Mouse (Mus musculus): Measurements from ENCODE around the gene Gm32742. TPM values are rescaled to one million over a fixed set of nuclear protein-coding genes. Genes with fewer than 3 reads are reported as not detected.

Gm32742 gene
- polyA plus RNA-seq, 1 experiment: 0.93 TPM

DNA sequence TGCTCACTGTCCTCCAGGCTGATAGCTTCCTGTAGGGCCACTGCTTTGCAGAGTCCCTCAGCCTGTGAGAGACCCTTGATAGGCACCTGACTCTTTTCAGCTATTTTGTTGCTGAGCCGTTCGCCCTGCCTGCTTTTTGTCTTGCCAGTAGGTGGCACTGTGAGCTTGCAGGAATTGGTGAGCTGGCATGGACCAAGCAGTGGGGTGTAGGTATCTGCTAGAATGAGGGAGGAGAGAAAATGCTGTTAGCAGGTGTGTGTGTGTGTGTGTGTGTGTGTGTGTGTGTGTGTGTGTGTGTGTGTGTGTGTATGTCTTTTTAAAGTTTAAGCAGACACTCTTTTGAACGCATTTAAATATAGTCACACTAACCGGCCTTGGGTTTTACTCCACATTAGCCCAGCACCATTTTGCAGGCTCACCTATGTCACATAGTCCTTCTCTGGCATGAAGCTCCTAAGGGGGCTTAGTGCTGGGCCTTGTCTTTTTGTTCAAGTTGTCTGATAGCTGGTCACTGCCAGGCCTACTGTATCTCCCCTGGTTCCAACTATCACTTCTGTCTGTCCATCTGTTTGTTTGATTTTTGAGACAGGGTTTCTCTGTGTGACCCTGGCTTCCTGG, 3.4 kb downstream of the Gm32742 start:
- TF ChIP-seq CTCF (IDR thresholded peaks at IDR 0.05; ENCODE audit: borderline replicate concordance, control insufficient read depth, extremely low read depth, insufficient read depth, low read length, poor library complexity) (peak; percentile 90; the same call in 1 of the 2 replicates), POLR2A (IDR thresholded peaks at IDR 0.05; ENCODE audit: control insufficient read depth, extremely low read depth, insufficient read depth, low read length, poor library complexity) (no peak)
- Histone ChIP-seq H3K27me3 (ENCODE audit: control insufficient read depth, insufficient read depth, low read length) (no peaks in the 10 kb centered on the region), H3K4me3 (ENCODE audit: control insufficient read depth, insufficient read depth, low read length) (no peak overlapping the region), H3K4me1 (replicated peaks; ENCODE audit: control insufficient read depth, insufficient read depth, low read length) (peaks cover 24% of the 10 kb centered on the region), H3K27ac (ENCODE audit: control insufficient read depth, insufficient read depth, low read length) (no peak overlapping the region), H3K36me3 (ENCODE audit: control insufficient read depth, insufficient read depth, low read length) (no peaks in the 10 kb centered on the region)
- peak; percentile 83 for DNase-seq
- 0% methylated on average over 4 of the region's 4 CpGs for WGBS

GRCm38 (mm10) chr9:51152079-51152752, 13.1 kb downstream of the Gm32742 start:
- DNase-seq: peak; percentile 48
- Histone ChIP-seq H3K27ac (ENCODE audit: control insufficient read depth, insufficient read depth, low read length) (no peak overlapping the region), H3K4me1 (replicated peaks; ENCODE audit: control insufficient read depth, insufficient read depth, low read length) (no peaks in the 10 kb centered on the region), H3K27me3 (ENCODE audit: control insufficient read depth, insufficient read depth, low read length) (no peaks in the 10 kb centered on the region), H3K36me3 (ENCODE audit: control insufficient read depth, insufficient read depth, low read length) (no peaks in the 10 kb centered on the region), H3K4me3 (ENCODE audit: control insufficient read depth, insufficient read depth, low read length) (no peak overlapping the region)
- TF ChIP-seq CTCF (IDR thresholded peaks at IDR 0.05; ENCODE audit: borderline replicate concordance, control insufficient read depth, extremely low read depth, insufficient read depth, low read length, poor library complexity) (no peak), POLR2A (IDR thresholded peaks at IDR 0.05; ENCODE audit: control insufficient read depth, extremely low read depth, insufficient read depth, low read length, poor library complexity) (no peak)
- WGBS: 34% methylated on average over 13 of the region's 13 CpGs

GRCm38 (mm10) chr9:51147294-51147693, 18.0 kb downstream of the Gm32742 start:
- Histone ChIP-seq H3K4me3 (ENCODE audit: control insufficient read depth, insufficient read depth, low read length) (no peak overlapping the region), H3K27me3 (ENCODE audit: control insufficient read depth, insufficient read depth, low read length) (no peaks in the 10 kb centered on the region), H3K27ac (ENCODE audit: control insufficient read depth, insufficient read depth, low read length) (no peak overlapping the region), H3K4me1 (replicated peaks; ENCODE audit: control insufficient read depth, insufficient read depth, low read length) (no peaks in the 10 kb centered on the region), H3K36me3 (ENCODE audit: control insufficient read depth, insufficient read depth, low read length) (no peaks in the 10 kb centered on the region)
- no peak for TF ChIP-seq POLR2A (IDR thresholded peaks at IDR 0.05; ENCODE audit: control insufficient read depth, extremely low read depth, insufficient read depth, low read length, poor library complexity)
- TF ChIP-seq CTCF (IDR thresholded peaks at IDR 0.05; ENCODE audit: borderline replicate concordance, control insufficient read depth, extremely low read depth, insufficient read depth, low read length, poor library complexity): no peak
- DNase-seq: no peak
- WGBS: 85% methylated on average over 5 of the region's 5 CpGs

- 26% methylated on average over 4 of the region's 4 CpGs for WGBS
These were observed 18.8 kb downstream of the Gm32742 start for GRCm38 (mm10) chr9:51146496-51146895.

GRCm38 (mm10) chr9:51144218-51144617, 21.1 kb downstream of the Gm32742 start:
- Histone ChIP-seq H3K4me3 (ENCODE audit: control insufficient read depth, insufficient read depth, low read length) (no peak overlapping the region), H3K27me3 (ENCODE audit: control insufficient read depth, insufficient read depth, low read length) (no peaks in the 10 kb centered on the region), H3K27ac (ENCODE audit: control insufficient read depth, insufficient read depth, low read length) (no peak overlapping the region), H3K36me3 (ENCODE audit: control insufficient read depth, insufficient read depth, low read length) (no peaks in the 10 kb centered on the region), H3K4me1 (replicated peaks; ENCODE audit: control insufficient read depth, insufficient read depth, low read length) (no peaks in the 10 kb centered on the region)
- WGBS: 91% methylated on average over 6 of the region's 6 CpGs
- TF ChIP-seq CTCF (IDR thresholded peaks at IDR 0.05; ENCODE audit: borderline replicate concordance, control insufficient read depth, extremely low read depth, insufficient read depth, low read length, poor library complexity): no peak
- TF ChIP-seq POLR2A (IDR thresholded peaks at IDR 0.05; ENCODE audit: control insufficient read depth, extremely low read depth, insufficient read depth, low read length, poor library complexity): no peak
- no peak for DNase-seq

More at GRCm38 (mm10) chr9:51146496-51146895, 18.8 kb downstream of the Gm32742 start:
- no peak for DNase-seq
- Histone ChIP-seq H3K27ac (ENCODE audit: control insufficient read depth, insufficient read depth, low read length) (no peak overlapping the region), H3K27me3 (ENCODE audit: control insufficient read depth, insufficient read depth, low read length) (no peaks in the 10 kb centered on the region), H3K36me3 (ENCODE audit: control insufficient read depth, insufficient read depth, low read length) (no peaks in the 10 kb centered on the region), H3K4me3 (ENCODE audit: control insufficient read depth, insufficient read depth, low read length) (no peak overlapping the region), H3K4me1 (replicated peaks; ENCODE audit: control insufficient read depth, insufficient read depth, low read length) (no peaks in the 10 kb centered on the region)
- TF ChIP-seq POLR2A (IDR thresholded peaks at IDR 0.05; ENCODE audit: control insufficient read depth, extremely low read depth, insufficient read depth, low read length, poor library complexity) (no peak), CTCF (IDR thresholded peaks at IDR 0.05; ENCODE audit: borderline replicate concordance, control insufficient read depth, extremely low read depth, insufficient read depth, low read length, poor library complexity) (no peak)

GRCm38 (mm10) chr9:51143437-51143836, 21.9 kb downstream of the Gm32742 start:
- Histone ChIP-seq H3K27me3 (ENCODE audit: control insufficient read depth, insufficient read depth, low read length) (no peaks in the 10 kb centered on the region), H3K27ac (ENCODE audit: control insufficient read depth, insufficient read depth, low read length) (no peak overlapping the region), H3K4me3 (ENCODE audit: control insufficient read depth, insufficient read depth, low read length) (no peak overlapping the region), H3K36me3 (ENCODE audit: control insufficient read depth, insufficient read depth, low read length) (no peaks in the 10 kb centered on the region), H3K4me1 (replicated peaks; ENCODE audit: control insufficient read depth, insufficient read depth, low read length) (no peaks in the 10 kb centered on the region)
- WGBS: 96% methylated on average over 1 of the region's 1 CpGs
- DNase-seq: no peak
- TF ChIP-seq CTCF (IDR thresholded peaks at IDR 0.05; ENCODE audit: borderline replicate concordance, control insufficient read depth, extremely low read depth, insufficient read depth, low read length, poor library complexity) (no peak), POLR2A (IDR thresholded peaks at IDR 0.05; ENCODE audit: control insufficient read depth, extremely low read depth, insufficient read depth, low read length, poor library complexity) (no peak)

Measured in thymus, adult 2 months (tissue).